Mouse (Mus musculus): ENCODE results near the gene Wfdc16. TPM values are rescaled to one million over a fixed set of nuclear protein-coding genes. Genes with fewer than 3 reads are reported as not detected.
"Not testable (repeated sequence)": the region's sequence is repeated elsewhere in the genome, so short reads cannot be mapped to it uniquely, and the experiment has no call there.

Gene Wfdc16
- polyA plus RNA-seq, 1 experiment from 2014 or later: not detected

- no peak; the same call in 1 of the 2 replicates for ATAC-seq (ENCODE audit: insufficient number of reproducible peaks, low FRiP score, low TSS enrichment, low read depth)
- 14% methylated on average over 11 of the region's 11 CpGs for WGBS
- H3K4me3 ChIP-seq (replicated peaks): no peak within 1 kb of the TSS
- no peak within 1 kb of the TSS for H3K4me2 ChIP-seq (replicated peaks)
- no peaks in the 10 kb centered on the region for H3K36me3 ChIP-seq
- no peaks in the 10 kb centered on the region for H3K4me1 ChIP-seq
- no peak within 1 kb of the TSS for H3K27ac ChIP-seq (replicated peaks)
- no peaks in the 10 kb centered on the region for H3K9me3 ChIP-seq (replicated peaks)
- H3K27me3 ChIP-seq: no peaks in the 10 kb centered on the region
- no peak within 1 kb of the TSS for H3K9ac ChIP-seq
Measured at GRCm38 (mm10) chr2:164655858-164656257, 17.3 kb upstream of the Wfdc16 start, which contains the start of gene Wfdc10. Gene Wfdc10, plus strand, starts transcription at chr2:164656046.

- 73% methylated on average over 13 of the region's 13 CpGs for WGBS
- Histone ChIP-seq H3K9me3 (replicated peaks) (no peaks in the 10 kb centered on the region), H3K4me1 (no peaks in the 10 kb centered on the region), H3K4me2 (replicated peaks) (no peak overlapping the region), H3K36me3 (no peaks in the 10 kb centered on the region), H3K27me3 (no peaks in the 10 kb centered on the region), H3K9ac (no peak overlapping the region), H3K4me3 (replicated peaks) (no peak overlapping the region), H3K27ac (replicated peaks) (no peak overlapping the region)
- no peak for ATAC-seq (ENCODE audit: insufficient number of reproducible peaks, low FRiP score, low TSS enrichment, low read depth)
Measured at GRCm38 (mm10) chr2:164641881-164642673, 3.5 kb upstream of the Wfdc16 start.

- ATAC-seq (ENCODE audit: insufficient number of reproducible peaks, low FRiP score, low TSS enrichment, low read depth): no peak
- WGBS: 68% methylated on average over 7 of the region's 7 CpGs
Measured at GRCm38 (mm10) chr2:164641129-164641528, 2.5 kb upstream of the Wfdc16 start.

GRCm38 (mm10) chr2:164635266-164635665 lies 3.3 kb downstream of the Wfdc16 start:
- Histone ChIP-seq H3K27me3 (no peaks in the 10 kb centered on the region), H3K4me3 (replicated peaks) (no peak overlapping the region), H3K27ac (replicated peaks) (no peak overlapping the region), H3K36me3 (no peaks in the 10 kb centered on the region), H3K9ac (no peak overlapping the region), H3K4me2 (replicated peaks) (no peak overlapping the region), H3K9me3 (replicated peaks) (no peaks in the 10 kb centered on the region), H3K4me1 (no peaks in the 10 kb centered on the region)
- no peak for ATAC-seq (ENCODE audit: insufficient number of reproducible peaks, low FRiP score, low TSS enrichment, low read depth)
- 81% methylated on average over 9 of the region's 9 CpGs for WGBS

More at GRCm38 (mm10) chr2:164641129-164641528, 2.5 kb upstream of the Wfdc16 start:
- H3K27me3 ChIP-seq: no peaks in the 10 kb centered on the region
- no peak overlapping the region for H3K4me2 ChIP-seq (replicated peaks)
- no peak overlapping the region for H3K4me3 ChIP-seq (replicated peaks)
- H3K4me1 ChIP-seq: no peaks in the 10 kb centered on the region
- no peaks in the 10 kb centered on the region for H3K9me3 ChIP-seq (replicated peaks)
- H3K27ac ChIP-seq (replicated peaks): no peak overlapping the region
- no peak overlapping the region for H3K9ac ChIP-seq
- H3K36me3 ChIP-seq: no peaks in the 10 kb centered on the region

- 78% methylated on average over 4 of the region's 4 CpGs for WGBS
Measured at GRCm38 (mm10) chr2:164621775-164622174, 16.8 kb downstream of the Wfdc16 start.

GRCm38 (mm10) chr2:164619050-164619449 lies 19.5 kb downstream of the Wfdc16 start:
- Histone ChIP-seq H3K4me1 (no peaks in the 10 kb centered on the region), H3K4me3 (replicated peaks) (no peak overlapping the region), H3K9ac (no peak overlapping the region), H3K36me3 (no peaks in the 10 kb centered on the region), H3K27ac (replicated peaks) (no peak overlapping the region), H3K4me2 (replicated peaks) (no peak overlapping the region), H3K27me3 (no peaks in the 10 kb centered on the region), H3K9me3 (replicated peaks) (no peaks in the 10 kb centered on the region)
- ATAC-seq (ENCODE audit: insufficient number of reproducible peaks, low FRiP score, low TSS enrichment, low read depth): no peak
- 66% methylated on average over 5 of the region's 5 CpGs for WGBS

More at GRCm38 (mm10) chr2:164621775-164622174, 16.8 kb downstream of the Wfdc16 start:
- Histone ChIP-seq H3K4me3 (replicated peaks) (no peak overlapping the region), H3K4me2 (replicated peaks) (no peak overlapping the region), H3K27me3 (no peaks in the 10 kb centered on the region), H3K9ac (no peak overlapping the region), H3K4me1 (no peaks in the 10 kb centered on the region), H3K9me3 (replicated peaks) (no peaks in the 10 kb centered on the region), H3K36me3 (no peaks in the 10 kb centered on the region), H3K27ac (replicated peaks) (no peak overlapping the region)
- no peak for ATAC-seq (ENCODE audit: insufficient number of reproducible peaks, low FRiP score, low TSS enrichment, low read depth)

- 87% methylated on average over 3 of the region's 3 CpGs for WGBS
- Histone ChIP-seq H3K9ac (no peak overlapping the region), H3K4me2 (replicated peaks) (no peak overlapping the region), H3K4me1 (no peaks in the 10 kb centered on the region), H3K4me3 (replicated peaks) (no peak overlapping the region), H3K27ac (replicated peaks) (no peak overlapping the region), H3K9me3 (replicated peaks) (no peaks in the 10 kb centered on the region), H3K36me3 (no peaks in the 10 kb centered on the region), H3K27me3 (no peaks in the 10 kb centered on the region)
- no peak for ATAC-seq (ENCODE audit: insufficient number of reproducible peaks, low FRiP score, low TSS enrichment, low read depth)
Measured at GRCm38 (mm10) chr2:164615386-164615785, 23.2 kb downstream of the Wfdc16 start.

- H3K27me3 ChIP-seq; ATAC-seq (ENCODE audit: insufficient number of reproducible peaks, low FRiP score, low TSS enrichment, low read depth); H3K9me3 ChIP-seq (replicated peaks); H3K4me2 ChIP-seq (replicated peaks); H3K9ac ChIP-seq; H3K36me3 ChIP-seq; H3K4me1 ChIP-seq; H3K27ac ChIP-seq (replicated peaks); H3K4me3 ChIP-seq (replicated peaks): not testable (repeated sequence)
- WGBS: 48% methylated on average over 8 of the region's 8 CpGs
Measured at GRCm38 (mm10) chr2:164613471-164613870, 25.1 kb downstream of the Wfdc16 start, which contains the start of the genes Wfdc6b and Wfdc8. Gene Wfdc6b, plus strand, starts transcription at chr2:164613522. Gene Wfdc8, minus strand, starts transcription at chr2:164613626.

GRCm38 (mm10) chr2:164608781-164609180 lies 29.8 kb downstream of the Wfdc16 start:
- WGBS: 67% methylated on average over 6 of the region's 6 CpGs
- ATAC-seq (ENCODE audit: insufficient number of reproducible peaks, low FRiP score, low TSS enrichment, low read depth): no peak
- no peaks in the 10 kb centered on the region for H3K36me3 ChIP-seq
- H3K27me3 ChIP-seq: no peaks in the 10 kb centered on the region
- H3K9me3 ChIP-seq (replicated peaks): no peaks in the 10 kb centered on the region
- H3K4me3 ChIP-seq (replicated peaks): no peak overlapping the region
- H3K4me2 ChIP-seq (replicated peaks): no peak overlapping the region
- no peak overlapping the region for H3K9ac ChIP-seq
- H3K4me1 ChIP-seq: no peaks in the 10 kb centered on the region
- no peak overlapping the region for H3K27ac ChIP-seq (replicated peaks)

- no peaks in the 10 kb centered on the region for H3K36me3 ChIP-seq
- H3K9ac ChIP-seq: no peak overlapping the region
- no peak overlapping the region for H3K27ac ChIP-seq (replicated peaks)
- H3K27me3 ChIP-seq: no peaks in the 10 kb centered on the region
- H3K4me1 ChIP-seq: no peaks in the 10 kb centered on the region
- 84% methylated on average over 8 of the region's 8 CpGs for WGBS
- ATAC-seq (ENCODE audit: insufficient number of reproducible peaks, low FRiP score, low TSS enrichment, low read depth): no peak
- no peaks in the 10 kb centered on the region for H3K9me3 ChIP-seq (replicated peaks)
- H3K4me3 ChIP-seq (replicated peaks): no peak overlapping the region
- H3K4me2 ChIP-seq (replicated peaks): no peak overlapping the region
Measured at GRCm38 (mm10) chr2:164604411-164604810, 34.2 kb downstream of the Wfdc16 start.

GRCm38 (mm10) chr2:164603482-164603881 lies 35.1 kb downstream of the Wfdc16 start:
- H3K27me3 ChIP-seq: no peaks in the 10 kb centered on the region
- no peak overlapping the region for H3K4me3 ChIP-seq (replicated peaks)
- ATAC-seq (ENCODE audit: insufficient number of reproducible peaks, low FRiP score, low TSS enrichment, low read depth): no peak
- no peaks in the 10 kb centered on the region for H3K9me3 ChIP-seq (replicated peaks)
- no peak overlapping the region for H3K27ac ChIP-seq (replicated peaks)
- H3K4me2 ChIP-seq (replicated peaks): no peak overlapping the region
- 89% methylated on average over 3 of the region's 3 CpGs for WGBS
- no peaks in the 10 kb centered on the region for H3K4me1 ChIP-seq
- no peaks in the 10 kb centered on the region for H3K36me3 ChIP-seq
- no peak overlapping the region for H3K9ac ChIP-seq

GRCm38 (mm10) chr2:164600179-164600578 lies 38.4 kb downstream of the Wfdc16 start:
- 63% methylated on average over 3 of the region's 3 CpGs for WGBS
- Histone ChIP-seq H3K27me3 (no peaks in the 10 kb centered on the region), H3K36me3 (no peaks in the 10 kb centered on the region), H3K27ac (replicated peaks) (no peak overlapping the region), H3K4me3 (replicated peaks) (no peak overlapping the region), H3K9ac (no peak overlapping the region), H3K4me2 (replicated peaks) (no peak overlapping the region), H3K4me1 (no peaks in the 10 kb centered on the region), H3K9me3 (replicated peaks) (no peaks in the 10 kb centered on the region)
- no peak for ATAC-seq (ENCODE audit: insufficient number of reproducible peaks, low FRiP score, low TSS enrichment, low read depth)

All from embryonic facial prominence, embryonic 15.5 days (tissue).